Mouse (Mus musculus) small intestine, adult 2 months (tissue): Measurements from ENCODE around the gene Clybl.

Experiments
- CTCF ChIP-seq: fragments of 200-500 bp; IDR thresholded peaks from 2 replicates; pipeline ENCODE4 v1.5.1; 2012; ENCODE audit warnings: low read depth, mild to moderate bottlenecking, control low read depth, inconsistent platforms, low read length, moderate library complexity, mixed read lengths; ENCODE audit not compliant: insufficient replicate concordance, insufficient read length; ENCODE audit errors: extremely low read depth
- POLR2A ChIP-seq: fragments of 200-500 bp; IDR thresholded peaks from 2 replicates; pipeline ENCODE4 v1.6.1; 2012; ENCODE audit warnings: low read depth, mild to moderate bottlenecking, control low read depth, inconsistent platforms, low read length, moderate library complexity

- TF ChIP-seq POLR2A (no peak), CTCF (no peak)
Measured at GRCm38 (mm10) chr14:122190527-122190926, 9.0 kb downstream of the Clybl start.
